Mouse (Mus musculus): Measurements from ENCODE around the gene Tert. TPM values are rescaled to one million over a fixed set of nuclear protein-coding genes. Genes with fewer than 3 reads are reported as not detected.

The Tert gene
- polyA plus RNA-seq, 1 experiment from 2014 or later: 7.7 TPM

GRCm38 (mm10) chr13:73628586-73629113 is 1.9 kb downstream of the Tert start:
- Histone ChIP-seq H3K4me3 (no peak overlapping the region), H3K27ac (no peak overlapping the region), H3K36me3 (peaks cover 1% of the 10 kb centered on the region; the same call in 1 of the 2 replicates), H3K9ac (no peak overlapping the region), H3K4me2 (replicated peaks) (no peak overlapping the region), H3K27me3 (peaks cover 4% of the 10 kb centered on the region; the same call in 1 of the 2 replicates), H3K9me3 (replicated peaks) (no peaks in the 10 kb centered on the region), H3K4me1 (peaks cover 19% of the 10 kb centered on the region)
- no peak for ATAC-seq (ENCODE audit: low FRiP score)
- 88% methylated on average over 11 of the region's 11 CpGs for WGBS

- 95% methylated on average over 3 of the region's 3 CpGs for WGBS
- Histone ChIP-seq H3K9me3 (replicated peaks) (no peaks in the 10 kb centered on the region), H3K36me3 (peaks cover 14% of the 10 kb centered on the region; the same call in 1 of the 2 replicates), H3K4me3 (no peak overlapping the region), H3K4me2 (replicated peaks) (no peak overlapping the region), H3K9ac (no peak overlapping the region), H3K27ac (no peak overlapping the region), H3K27me3 (no peaks in the 10 kb centered on the region), H3K4me1 (peaks cover 16% of the 10 kb centered on the region)
- ATAC-seq (ENCODE audit: low FRiP score): no peak
These were observed 5.1 kb downstream of the Tert start for GRCm38 (mm10) chr13:73631837-73632236.

- H3K4me3 ChIP-seq: no peak overlapping the region
- H3K9me3 ChIP-seq (replicated peaks): no peaks in the 10 kb centered on the region
- no peaks in the 10 kb centered on the region for H3K27me3 ChIP-seq
- no peak overlapping the region for H3K27ac ChIP-seq
- peaks cover 14% of the 10 kb centered on the region; the same call in 1 of the 2 replicates for H3K36me3 ChIP-seq
- H3K9ac ChIP-seq: no peak overlapping the region
- WGBS: 81% methylated on average over 5 of the region's 6 CpGs
- no peak overlapping the region for H3K4me2 ChIP-seq (replicated peaks)
- ATAC-seq (ENCODE audit: low FRiP score): no peak
- no peaks in the 10 kb centered on the region for H3K4me1 ChIP-seq
These were observed 11.1 kb downstream of the Tert start for GRCm38 (mm10) chr13:73637826-73638225.

- 86% methylated on average over 4 of the region's 4 CpGs for WGBS
- H3K4me2 ChIP-seq (replicated peaks): no peak overlapping the region
These were observed 14.6 kb downstream of the Tert start for GRCm38 (mm10) chr13:73641296-73641695.

GRCm38 (mm10) chr13:73646397-73647087 is 19.8 kb downstream of the Tert start:
- Histone ChIP-seq H3K9ac (no peak overlapping the region), H3K9me3 (replicated peaks) (no peaks in the 10 kb centered on the region), H3K27ac (no peak overlapping the region), H3K4me3 (no peak overlapping the region), H3K4me2 (replicated peaks) (no peak overlapping the region), H3K4me1 (no peaks in the 10 kb centered on the region), H3K36me3 (peaks cover 25% of the 10 kb centered on the region), H3K27me3 (no peaks in the 10 kb centered on the region)
- ATAC-seq (ENCODE audit: low FRiP score): no peak
- 41% methylated on average over 6 of the region's 6 CpGs for WGBS

More at GRCm38 (mm10) chr13:73641296-73641695, 14.6 kb downstream of the Tert start:
- Histone ChIP-seq H3K4me3 (no peak overlapping the region), H3K9me3 (replicated peaks) (no peaks in the 10 kb centered on the region), H3K4me1 (no peaks in the 10 kb centered on the region), H3K27ac (no peak overlapping the region), H3K9ac (no peak overlapping the region), H3K36me3 (peaks cover 6% of the 10 kb centered on the region; the same call in 1 of the 2 replicates), H3K27me3 (no peaks in the 10 kb centered on the region)
- ATAC-seq (ENCODE audit: low FRiP score): no peak

GRCm38 (mm10) chr13:73653266-73653665 is 26.6 kb downstream of the Tert start:
- H3K4me3 ChIP-seq: no peak overlapping the region
- no peaks in the 10 kb centered on the region for H3K27me3 ChIP-seq
- H3K9me3 ChIP-seq (replicated peaks): no peaks in the 10 kb centered on the region
- no peak overlapping the region for H3K27ac ChIP-seq
- no peak overlapping the region for H3K4me2 ChIP-seq (replicated peaks)
- no peaks in the 10 kb centered on the region for H3K4me1 ChIP-seq
- ATAC-seq (ENCODE audit: low FRiP score): no peak
- 87% methylated on average over 3 of the region's 3 CpGs for WGBS
- H3K36me3 ChIP-seq: peaks cover 9% of the 10 kb centered on the region; the same call in 1 of the 2 replicates
- H3K9ac ChIP-seq: no peak overlapping the region

- H3K4me1 ChIP-seq: no peaks in the 10 kb centered on the region
- H3K9ac ChIP-seq: no peak overlapping the region
- no peak overlapping the region for H3K4me2 ChIP-seq (replicated peaks)
- no peaks in the 10 kb centered on the region for H3K27me3 ChIP-seq
- no peak overlapping the region for H3K27ac ChIP-seq
- 78% methylated on average over 3 of the region's 3 CpGs for WGBS
- no peaks in the 10 kb centered on the region for H3K36me3 ChIP-seq
- no peak for ATAC-seq (ENCODE audit: low FRiP score)
- H3K9me3 ChIP-seq (replicated peaks): no peaks in the 10 kb centered on the region
- H3K4me3 ChIP-seq: no peak overlapping the region
These were observed 28.3 kb downstream of the Tert start for GRCm38 (mm10) chr13:73654976-73655375.

GRCm38 (mm10) chr13:73658953-73659352 is 32.2 kb downstream of the Tert start:
- ATAC-seq (ENCODE audit: low FRiP score): no peak
- no peak overlapping the region for H3K9ac ChIP-seq
- no peak overlapping the region for H3K4me3 ChIP-seq
- 49% methylated on average over 2 of the region's 2 CpGs for WGBS
- no peaks in the 10 kb centered on the region for H3K27me3 ChIP-seq
- no peaks in the 10 kb centered on the region for H3K36me3 ChIP-seq
- no peaks in the 10 kb centered on the region for H3K9me3 ChIP-seq (replicated peaks)
- no peak overlapping the region for H3K27ac ChIP-seq
- H3K4me1 ChIP-seq: no peaks in the 10 kb centered on the region
- H3K4me2 ChIP-seq (replicated peaks): no peak overlapping the region

GRCm38 (mm10) chr13:73660163-73660695 is 33.5 kb downstream of the Tert start:
- no peaks in the 10 kb centered on the region for H3K27me3 ChIP-seq

GRCm38 (mm10) chr13:73675161-73675560 is 48.5 kb downstream of the Tert start:
- no peaks in the 10 kb centered on the region for H3K27me3 ChIP-seq
- no peak for ATAC-seq (ENCODE audit: low FRiP score)
- H3K9me3 ChIP-seq (replicated peaks): no peaks in the 10 kb centered on the region
- WGBS: 93% methylated on average over 7 of the region's 7 CpGs
- H3K4me2 ChIP-seq (replicated peaks): no peak overlapping the region
- no peaks in the 10 kb centered on the region for H3K36me3 ChIP-seq
- no peak overlapping the region for H3K4me3 ChIP-seq
- no peak overlapping the region for H3K9ac ChIP-seq
- H3K27ac ChIP-seq: no peak overlapping the region
- H3K4me1 ChIP-seq: no peaks in the 10 kb centered on the region

More at GRCm38 (mm10) chr13:73660163-73660695, 33.5 kb downstream of the Tert start:
- no peak overlapping the region for H3K9ac ChIP-seq
- no peak overlapping the region for H3K4me3 ChIP-seq
- 64% methylated on average over 2 of the region's 2 CpGs for WGBS
- H3K9me3 ChIP-seq (replicated peaks): no peaks in the 10 kb centered on the region
- H3K27ac ChIP-seq: no peak overlapping the region
- ATAC-seq (ENCODE audit: low FRiP score): no peak
- H3K36me3 ChIP-seq: no peaks in the 10 kb centered on the region
- no peak overlapping the region for H3K4me2 ChIP-seq (replicated peaks)
- H3K4me1 ChIP-seq: no peaks in the 10 kb centered on the region

- Histone ChIP-seq H3K27ac (no peak within 1 kb of the TSS), H3K4me1 (no peaks in the 10 kb centered on the region), H3K27me3 (no peaks in the 10 kb centered on the region), H3K9me3 (replicated peaks) (no peaks in the 10 kb centered on the region), H3K4me2 (replicated peaks) (no peak within 1 kb of the TSS), H3K9ac (no peak within 1 kb of the TSS), H3K4me3 (no peak within 1 kb of the TSS), H3K36me3 (no peaks in the 10 kb centered on the region)
- no peak for ATAC-seq (ENCODE audit: low FRiP score)
- 89% methylated on average over 3 of the region's 3 CpGs for WGBS
These were observed 51.1 kb downstream of the Tert start, which contains the start of gene Slc6a18 for GRCm38 (mm10) chr13:73677853-73678252. Gene Slc6a18 (minus strand): TSS chr13:73678023.

- 56% methylated on average over 2 of the region's 2 CpGs for WGBS
- ATAC-seq (ENCODE audit: low FRiP score): no peak
- no peaks in the 10 kb centered on the region for H3K36me3 ChIP-seq
These were observed 52.6 kb downstream of the Tert start for GRCm38 (mm10) chr13:73679311-73679710.

More at GRCm38 (mm10) chr13:73679311-73679710, 52.6 kb downstream of the Tert start:
- Histone ChIP-seq H3K4me2 (replicated peaks) (no peak overlapping the region), H3K4me1 (no peaks in the 10 kb centered on the region), H3K9me3 (replicated peaks) (no peaks in the 10 kb centered on the region), H3K4me3 (no peak overlapping the region), H3K27me3 (no peaks in the 10 kb centered on the region), H3K9ac (no peak overlapping the region), H3K27ac (no peak overlapping the region)
